Mouse (Mus musculus) liver, embryonic 11.5 days (tissue): ENCODE measurements around the gene Rpl3. TPM values are rescaled to one million over a fixed set of nuclear protein-coding genes. Genes with fewer than 3 reads are reported as not detected.

Experiments used
- ATAC-seq: fragments of 200-750 bp; cut with Nextera tagmentation; replicated peaks from 2 replicates; pipeline ENCODE4 v1.8.0; 2017; ENCODE audit warnings: moderate number of reproducible peaks, mild to moderate bottlenecking, moderate TSS enrichment, moderate library complexity; ENCODE audit not compliant: low FRiP score
- DNase-seq: peaks from one replicate; pipeline ENCODE4 v3.0.0-alpha.2; 2017; ENCODE audit warnings: low spot score
- H3K27ac ChIP-seq: fragments of 300-500 bp; sonication (generic); 2 replicates; pipeline ENCODE4 v1.5.1; 2014; ENCODE audit warnings: mild to moderate bottlenecking, low read depth, low read length, control low read depth
- H3K27me3 ChIP-seq: fragments of 300-500 bp; sonication (generic); replicated peaks from 2 replicates; pipeline ENCODE4 v1.6.1; 2014; ENCODE audit warnings: low read length, mixed read lengths; ENCODE audit not compliant: control insufficient read depth, insufficient read depth
- H3K36me3 ChIP-seq: fragments of 300-500 bp; sonication (generic); 2 replicates; pipeline ENCODE4 v1.6.1; 2014; ENCODE audit warnings: mild to moderate bottlenecking, low read length, moderate library complexity, mixed read lengths; ENCODE audit not compliant: control insufficient read depth, insufficient read depth
- H3K4me1 ChIP-seq: fragments of 300-500 bp; sonication (generic); replicated peaks from 2 replicates; pipeline ENCODE4 v1.6.1; 2014; ENCODE audit warnings: low read length, mixed read lengths; ENCODE audit not compliant: control insufficient read depth, insufficient read depth
- H3K4me2 ChIP-seq: fragments of 300-500 bp; sonication (generic); 2 replicates; pipeline ENCODE4 v1.6.1; 2014; ENCODE audit warnings: mild to moderate bottlenecking, control low read depth, moderate library complexity
- H3K4me3 ChIP-seq: fragments of 300-500 bp; sonication (generic); 2 replicates; pipeline ENCODE4 v1.5.1; 2014; ENCODE audit warnings: low read depth, low read length, control low read depth
- H3K9ac ChIP-seq: fragments of 300-500 bp; sonication (generic); 2 replicates; pipeline ENCODE4 v1.6.1; 2014; ENCODE audit warnings: low read depth, low read length, control low read depth
- H3K9me3 ChIP-seq: fragments of 300-500 bp; sonication (generic); 2 replicates; pipeline ENCODE4 v1.6.1; 2016; ENCODE audit warnings: low read length, inconsistent platforms, mixed read lengths; ENCODE audit not compliant: control insufficient read depth
- WGBS: fragments of 180-500 bp; shearing (Covaris S2); extraction: QIAGEN DNeasy Blood & Tissue Kit; methylation state at CpG from one replicate; pipeline ENCODE4 v1.1.7; 2014; 5-methylcytosine and 5-hydroxymethylcytosine counted together
- polyA plus RNA-seq: library from polyadenylated mRNA; unstranded; fragments of >200 nt; fragmentation: Nextera tagmentation; extraction: Ambion mirVana; gene quantifications from 2 replicates; pipeline ENCODE4 v1.2.1, GENCODE M21; 2014

The Rpl3 gene
- polyA plus RNA-seq, 1 experiment from 2014 or later, result 1,469 TPM

GRCm38 (mm10) chr15:80079954-80080353 is 11.7 kb downstream of the Rpl3 start:
- peak overlapping the region; percentile 85 for H3K4me3 ChIP-seq
- DNase-seq (no peak), ATAC-seq (no peak)
- peaks cover 27% of the 10 kb centered on the region for H3K4me1 ChIP-seq
- peaks cover 51% of the 10 kb centered on the region for H3K36me3 ChIP-seq
- no peaks in the 10 kb centered on the region for H3K27me3 ChIP-seq
- WGBS, result 69% methylated on average over 3 of the region's 3 CpGs
- peak overlapping the region; percentile 96 for H3K4me2 ChIP-seq
- H3K9ac ChIP-seq, result peak overlapping the region; percentile 99
- H3K9me3 ChIP-seq, result no peaks in the 10 kb centered on the region
- H3K27ac ChIP-seq, result peak overlapping the region; percentile 99

GRCm38 (mm10) chr15:80079129-80079668 is 12.5 kb downstream of the Rpl3 start:
- Histone ChIP-seq H3K4me2 (peak overlapping the region; percentile 96), H3K36me3 (peaks cover 51% of the 10 kb centered on the region), H3K27me3 (no peaks in the 10 kb centered on the region), H3K4me1 (peaks cover 31% of the 10 kb centered on the region), H3K9me3 (no peaks in the 10 kb centered on the region), H3K4me3 (peak overlapping the region; percentile 85; the same call in 1 of the 2 replicates), H3K27ac (peak overlapping the region; percentile 99), H3K9ac (peak overlapping the region; percentile 31; the same call in 1 of the 2 replicates)
- WGBS, result 87% methylated on average over 5 of the region's 5 CpGs
- ATAC-seq (no peak), DNase-seq (no peak)

GRCm38 (mm10) chr15:80078058-80078814 is 13.4 kb downstream of the Rpl3 start:
- no peak for ATAC-seq
- 0 out of 2 replicates have a peak overlapping the region, but pooled peaks have one; percentile 12 for H3K4me3 ChIP-seq
- H3K27ac ChIP-seq, result peak overlapping the region; percentile 53; the same call in 1 of the 2 replicates
- peaks cover 31% of the 10 kb centered on the region for H3K4me1 ChIP-seq
- DNase-seq, result no peak
- 0 out of 2 replicates have a peak overlapping the region, but pooled peaks have one; percentile 34 for H3K9ac ChIP-seq
- no peaks in the 10 kb centered on the region for H3K9me3 ChIP-seq
- H3K27me3 ChIP-seq, result no peaks in the 10 kb centered on the region
- H3K4me2 ChIP-seq, result peak overlapping the region; percentile 10; the same call in 1 of the 2 replicates
- WGBS, result 73% methylated on average over 11 of the region's 11 CpGs
- H3K36me3 ChIP-seq, result peaks cover 51% of the 10 kb centered on the region

GRCm38 (mm10) chr15:80076338-80077136 is 15.1 kb downstream of the Rpl3 start:
- peak overlapping the region; percentile 44 for H3K27ac ChIP-seq
- peaks cover 28% of the 10 kb centered on the region for H3K4me1 ChIP-seq
- 2% methylated on average over 2 of the region's 2 CpGs for WGBS
- ATAC-seq, result peak; percentile 75
- peak; percentile 86 for DNase-seq
- H3K27me3 ChIP-seq, result no peaks in the 10 kb centered on the region
- no peak overlapping the region for H3K9ac ChIP-seq
- H3K9me3 ChIP-seq, result no peaks in the 10 kb centered on the region
- H3K4me2 ChIP-seq, result no peak overlapping the region
- no peak overlapping the region for H3K4me3 ChIP-seq
- peaks cover 41% of the 10 kb centered on the region for H3K36me3 ChIP-seq

GRCm38 (mm10) chr15:80075733-80076337 is 15.8 kb downstream of the Rpl3 start:
- H3K9me3 ChIP-seq, result no peaks in the 10 kb centered on the region
- peaks cover 22% of the 10 kb centered on the region for H3K4me1 ChIP-seq
- no peak overlapping the region for H3K4me2 ChIP-seq
- H3K4me3 ChIP-seq, result no peak overlapping the region
- ATAC-seq (peak; percentile 50), DNase-seq (peak; percentile 71)
- no peaks in the 10 kb centered on the region for H3K27me3 ChIP-seq
- H3K36me3 ChIP-seq, result peaks cover 34% of the 10 kb centered on the region
- 19% methylated on average over 5 of the region's 5 CpGs for WGBS
- peak overlapping the region; percentile 44 for H3K27ac ChIP-seq
- H3K9ac ChIP-seq, result no peak overlapping the region; the same call in 1 of the 2 replicates

- H3K27me3 ChIP-seq, result no peaks in the 10 kb centered on the region
- peak overlapping the region; percentile 44 for H3K27ac ChIP-seq
- DNase-seq (no peak), ATAC-seq (no peak)
- H3K9me3 ChIP-seq, result no peaks in the 10 kb centered on the region
- no peak overlapping the region for H3K4me2 ChIP-seq
- H3K4me3 ChIP-seq, result no peak overlapping the region
- peaks cover 17% of the 10 kb centered on the region for H3K4me1 ChIP-seq
- 43% methylated on average over 3 of the region's 3 CpGs for WGBS
- peak overlapping the region; percentile 12; the same call in 1 of the 2 replicates for H3K9ac ChIP-seq
- H3K36me3 ChIP-seq, result peaks cover 30% of the 10 kb centered on the region
These were observed 16.3 kb downstream of the Rpl3 start for GRCm38 (mm10) chr15:80075374-80075694.

- Histone ChIP-seq H3K9me3 (no peaks in the 10 kb centered on the region), H3K4me1 (peaks cover 12% of the 10 kb centered on the region), H3K36me3 (peaks cover 25% of the 10 kb centered on the region), H3K4me3 (no peak overlapping the region), H3K4me2 (no peak overlapping the region), H3K27me3 (no peaks in the 10 kb centered on the region), H3K9ac (peak overlapping the region; percentile 12; the same call in 1 of the 2 replicates), H3K27ac (peak overlapping the region; percentile 44; the same call in 1 of the 2 replicates)
- 38% methylated on average over 6 of the region's 6 CpGs for WGBS
- no peak for DNase-seq
- no peak for ATAC-seq
These were observed 16.9 kb downstream of the Rpl3 start for GRCm38 (mm10) chr15:80074663-80075373.

- no peak overlapping the region for H3K27ac ChIP-seq
- H3K9ac ChIP-seq, result no peak overlapping the region
- H3K4me3 ChIP-seq, result no peak overlapping the region
- H3K4me2 ChIP-seq, result no peak overlapping the region
- no peaks in the 10 kb centered on the region for H3K27me3 ChIP-seq
- DNase-seq (no peak), ATAC-seq (no peak)
- no peaks in the 10 kb centered on the region for H3K9me3 ChIP-seq
- H3K4me1 ChIP-seq, result peaks cover 9% of the 10 kb centered on the region
- peaks cover 9% of the 10 kb centered on the region for H3K36me3 ChIP-seq
- 89% methylated on average over 1 of the region's 1 CpGs for WGBS
These were observed 18.4 kb downstream of the Rpl3 start for GRCm38 (mm10) chr15:80073256-80073621.
